Mouse (Mus musculus) frontal cortex, postnatal 36 days (tissue): ENCODE measurements around the gene Fam169b.

Experiments used
- DNase-seq, 2 experiments: peaks; one replicate each; pipeline ENCODE4 v3.0.0; 2022; ENCODE audit warnings: low spot score in 2 of 2

Fam169b gene

DNA sequence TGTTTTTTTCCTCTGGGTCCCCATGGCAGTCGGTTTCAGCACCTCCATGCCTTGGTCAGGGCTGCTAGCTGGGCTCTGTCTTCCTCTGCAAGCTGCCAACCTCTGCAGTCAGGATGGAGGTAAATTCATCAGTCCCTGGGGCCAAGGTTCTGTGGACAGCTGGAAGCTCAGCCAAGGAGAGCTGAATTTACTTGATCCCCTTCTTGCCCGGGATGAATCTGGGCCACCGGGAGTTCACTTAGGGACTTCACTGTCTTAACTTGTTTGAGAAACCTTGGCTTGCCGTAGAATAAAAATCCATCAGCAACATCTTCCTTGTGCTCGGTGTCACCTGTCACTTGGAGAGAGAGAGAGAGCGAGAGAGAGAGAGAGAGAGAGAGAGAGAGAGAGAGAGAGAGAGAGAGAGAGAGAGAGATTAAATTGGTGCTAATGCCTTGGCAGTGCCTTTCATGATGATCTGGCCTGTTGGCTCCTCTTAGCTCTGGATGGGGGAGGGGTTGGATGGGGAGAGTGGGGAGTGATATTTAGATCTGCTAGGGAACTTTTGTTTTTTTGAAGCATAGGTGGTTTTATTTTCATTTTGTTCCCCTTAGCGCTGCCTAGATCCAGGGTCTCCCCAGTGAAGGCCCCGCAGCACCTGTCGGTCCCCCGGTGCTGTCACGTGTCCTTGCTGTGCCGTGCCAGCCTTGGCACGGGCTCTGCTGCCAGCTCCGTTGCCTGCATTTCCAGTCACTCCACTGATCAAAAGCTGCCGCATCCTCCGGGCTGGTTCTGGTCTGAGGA, 44.6 kb downstream of the Fam169b start:
- peak in 1 of 2 experiments; percentile 20 for DNase-seq

DNA sequence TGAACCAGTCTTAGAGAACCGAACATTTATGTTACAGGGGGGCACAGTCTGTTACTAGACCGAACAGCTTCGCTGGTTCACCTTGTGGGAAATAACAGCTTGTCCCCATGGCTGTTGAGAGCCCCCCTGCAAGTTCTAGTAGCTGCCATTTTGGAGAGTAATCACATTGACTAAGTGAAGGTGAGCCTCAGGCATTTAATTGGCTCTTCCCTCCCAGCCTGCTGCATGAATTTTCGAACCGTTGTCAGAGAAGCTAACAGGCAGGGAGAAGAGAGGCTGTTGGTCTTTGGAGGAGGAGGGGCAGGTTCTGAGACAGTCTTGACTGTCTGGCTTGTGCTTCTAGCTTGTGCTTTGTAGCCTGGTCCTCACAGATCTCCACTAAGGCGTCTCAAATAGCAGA, 45.3 kb downstream of the Fam169b start:
- DNase-seq, result no peak

DNA sequence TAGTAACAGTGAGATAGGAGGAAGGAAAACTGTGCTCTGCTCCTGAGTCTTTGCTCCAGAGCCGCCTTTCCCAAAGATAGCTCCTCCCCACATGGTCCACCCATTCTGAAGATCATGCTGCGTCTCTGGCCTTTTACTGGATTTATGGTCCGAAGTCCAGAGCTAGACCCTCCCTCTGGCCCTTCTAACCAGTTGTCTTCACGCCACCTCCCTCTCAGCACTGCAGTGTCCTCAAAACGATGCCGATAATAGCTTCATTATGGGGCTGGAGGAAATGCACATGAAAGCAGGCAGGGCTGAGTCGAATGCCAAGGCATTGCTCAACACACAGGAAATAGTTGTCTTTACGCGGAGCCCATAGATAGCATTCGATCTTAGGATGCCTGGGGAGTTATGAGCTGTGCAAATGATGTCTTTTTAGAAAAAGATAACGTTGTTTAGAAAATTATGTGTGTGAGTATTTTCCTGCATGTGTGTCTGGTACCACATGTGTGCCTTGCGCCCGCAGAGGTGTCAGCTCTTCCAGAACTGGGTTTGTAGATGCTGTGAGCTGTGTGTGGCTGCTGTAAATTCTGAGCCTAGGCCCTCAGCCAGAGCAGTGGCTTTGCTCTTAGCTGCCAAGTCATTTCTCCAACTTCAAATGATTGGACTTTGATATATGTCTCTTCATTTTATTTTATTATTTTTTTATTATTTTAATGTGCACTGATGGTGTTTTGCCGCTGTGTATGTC, 46.6 kb downstream of the Fam169b start:
- DNase-seq, result no peak

DNA sequence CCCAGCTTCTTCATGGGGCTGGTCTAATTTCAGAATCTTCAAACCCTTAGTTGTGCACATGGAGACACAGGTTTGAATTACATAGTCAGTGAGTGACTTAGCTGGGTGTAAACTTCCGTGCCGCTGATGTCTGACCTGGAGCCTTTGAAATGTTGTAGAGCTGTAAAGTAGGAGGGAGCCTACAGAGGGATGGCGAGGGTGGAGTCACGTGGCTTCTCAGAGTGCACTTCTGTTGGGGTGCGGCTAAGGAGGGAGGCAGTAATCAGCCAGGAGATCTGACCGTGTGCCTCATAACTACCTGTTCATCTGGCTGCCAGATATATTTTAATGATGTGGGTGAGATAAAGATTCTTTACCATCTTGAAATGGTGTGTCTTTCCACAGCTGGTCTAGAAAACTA, 49.4 kb downstream of the Fam169b start:
- DNase-seq, result no peak

DNA sequence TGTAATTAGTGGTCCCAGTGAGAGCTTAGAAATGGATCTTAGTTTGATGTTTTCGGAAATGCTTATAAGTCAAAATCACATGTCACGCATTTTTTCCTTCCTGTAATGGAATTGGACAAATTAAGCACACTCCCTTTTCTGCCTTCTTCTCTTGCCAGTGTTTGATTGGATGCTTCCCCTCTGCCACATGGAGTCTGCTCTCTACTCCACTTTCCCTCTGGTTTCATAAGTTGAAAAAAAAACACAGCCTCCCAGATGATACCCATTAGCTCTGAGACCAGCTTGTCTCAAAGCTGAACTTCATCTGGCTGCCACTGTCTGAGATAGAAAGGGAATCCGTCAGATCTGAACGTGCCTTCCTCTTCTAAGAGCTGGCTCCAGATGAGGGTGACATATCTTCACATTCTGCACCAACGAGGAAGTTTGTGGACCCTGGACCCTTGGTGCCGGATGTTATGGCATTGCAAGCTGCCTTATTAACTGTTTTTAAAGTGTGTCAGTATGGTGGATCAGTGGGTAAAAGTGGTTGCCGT, 52.6 kb downstream of the Fam169b start:
- no peak for DNase-seq

DNA sequence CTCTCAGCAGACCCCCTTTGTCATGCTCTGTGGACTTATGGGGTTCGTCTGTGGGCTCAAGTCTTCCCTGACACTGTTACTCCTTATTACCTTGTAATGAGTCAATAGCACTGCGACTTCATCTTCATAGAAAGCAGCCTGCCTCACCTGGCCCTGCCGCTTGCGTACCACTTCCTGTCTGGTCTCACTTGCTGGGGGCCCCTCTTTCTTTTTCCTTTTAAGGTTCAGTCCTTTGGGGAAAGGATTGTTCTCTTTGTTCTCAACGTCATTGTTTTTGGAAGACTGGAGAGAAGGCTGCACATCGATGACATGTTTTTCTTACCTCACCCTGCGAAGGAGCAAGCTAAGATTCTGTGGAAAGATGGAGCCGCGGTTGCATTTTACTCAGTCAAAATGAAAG, 55.4 kb downstream of the Fam169b start:
- no peak for DNase-seq

DNA sequence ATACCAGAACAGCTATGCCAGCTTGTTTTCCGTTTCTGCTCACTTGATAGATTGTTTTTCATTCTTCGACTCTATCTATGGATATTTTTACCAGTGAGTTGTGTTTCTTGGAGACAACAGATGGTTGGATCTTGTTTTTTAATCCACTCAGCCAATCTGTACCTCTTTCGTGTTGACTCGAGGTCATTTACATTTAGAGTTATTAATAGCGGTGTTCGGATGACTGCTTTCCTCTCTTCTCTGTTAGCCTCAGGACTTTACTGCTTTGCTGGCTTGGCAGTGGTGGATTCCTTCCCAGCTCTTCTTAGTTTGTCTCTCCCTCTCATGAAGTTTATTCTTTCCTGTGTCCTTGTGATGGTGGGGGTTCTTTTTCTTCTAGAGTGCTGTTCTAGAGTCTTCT, 59.2 kb downstream of the Fam169b start:
- DNase-seq, result no peak

DNA sequence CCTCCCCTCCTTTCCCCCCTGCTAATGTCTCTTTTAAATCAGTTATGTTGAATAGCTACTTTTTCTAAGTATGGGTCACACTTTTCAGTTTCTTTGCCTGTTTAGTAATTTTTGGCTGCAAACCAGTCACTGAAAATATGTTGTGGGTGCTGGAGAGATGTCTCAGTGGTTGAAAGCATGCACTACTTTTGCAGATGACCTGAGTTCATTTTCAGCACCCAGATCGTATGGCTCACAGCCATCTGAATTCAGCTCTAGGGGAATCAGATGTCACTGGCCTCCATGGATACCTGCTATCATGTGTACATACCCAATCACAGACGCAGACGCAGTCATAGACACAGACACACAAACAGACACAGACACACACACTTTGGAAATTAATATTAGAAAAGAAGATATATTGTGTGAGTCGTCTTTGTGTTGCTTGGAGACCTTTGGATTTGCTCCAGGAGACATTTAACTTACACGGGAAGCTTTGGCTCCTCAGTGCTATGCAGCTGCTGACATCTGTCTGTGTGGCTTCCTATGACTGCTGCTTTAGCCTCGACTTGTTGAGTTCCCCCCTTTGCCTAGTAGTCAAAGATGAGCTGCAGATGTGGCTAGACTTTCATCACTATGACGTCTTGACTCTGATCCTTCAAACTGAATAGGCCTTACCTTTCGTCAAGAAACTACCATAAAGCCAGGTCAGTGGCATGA, 63.6 kb downstream of the Fam169b start:
- no peak for DNase-seq

DNA sequence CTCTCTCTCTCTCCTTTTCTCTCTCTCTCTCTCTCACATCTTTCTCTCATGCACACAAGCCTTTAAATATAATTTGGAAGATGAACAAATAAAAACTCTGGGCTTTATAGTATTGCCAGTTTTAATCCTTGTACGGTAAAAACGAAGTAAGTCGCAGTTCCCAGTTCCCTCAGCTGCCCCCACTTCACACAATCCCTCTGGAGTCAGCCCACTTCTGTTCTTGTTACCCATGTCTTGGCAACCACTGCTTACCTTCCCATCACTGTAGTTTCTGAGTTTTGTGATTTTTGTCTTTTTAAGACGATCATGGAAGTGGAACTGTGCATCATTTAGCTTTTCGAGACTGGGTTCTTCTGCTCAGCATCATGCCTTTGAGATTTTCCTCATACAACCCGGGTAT, 65.0 kb downstream of the Fam169b start:
- no peak for DNase-seq

DNA sequence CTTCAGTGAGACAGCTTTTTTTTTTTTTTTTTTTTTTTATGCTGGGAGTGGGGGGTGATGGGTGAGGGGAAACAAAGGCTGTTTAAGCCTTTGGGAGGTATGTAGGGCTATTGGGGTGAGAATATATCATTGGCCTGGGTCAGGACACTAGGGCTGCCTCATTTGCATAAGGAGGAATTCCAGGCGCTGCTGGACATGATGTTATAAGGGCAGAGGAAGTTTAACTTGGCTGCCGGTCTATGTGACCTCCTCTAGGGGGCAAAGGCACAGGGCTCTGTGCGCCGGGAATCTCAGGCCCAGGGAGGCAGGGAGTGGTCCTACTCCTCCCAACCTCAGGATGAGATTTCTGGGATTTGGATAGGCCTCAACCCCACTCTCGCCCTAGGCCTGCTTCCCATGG, 70.9 kb downstream of the Fam169b start:
- DNase-seq, result no peak

DNA sequence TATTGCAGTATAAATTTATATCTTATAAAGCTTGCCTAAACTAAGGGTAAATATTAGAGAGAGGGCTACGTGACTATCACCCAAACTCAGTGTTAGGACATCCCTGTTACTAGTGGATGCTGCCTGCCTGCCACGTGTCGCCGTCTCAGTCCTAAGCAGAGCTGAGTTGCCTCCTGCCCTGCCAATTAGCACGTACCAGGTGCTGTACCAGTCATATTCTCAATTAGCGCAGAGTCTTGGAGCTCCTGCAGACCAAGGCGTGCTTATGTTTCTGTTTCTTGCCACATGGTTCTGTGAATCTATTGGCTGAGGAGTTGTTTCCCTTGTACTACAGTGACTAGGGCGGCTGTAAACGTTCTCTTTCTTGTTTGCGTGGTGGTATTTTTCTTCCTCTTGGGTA, 72.3 kb downstream of the Fam169b start:
- no peak for DNase-seq

DNA sequence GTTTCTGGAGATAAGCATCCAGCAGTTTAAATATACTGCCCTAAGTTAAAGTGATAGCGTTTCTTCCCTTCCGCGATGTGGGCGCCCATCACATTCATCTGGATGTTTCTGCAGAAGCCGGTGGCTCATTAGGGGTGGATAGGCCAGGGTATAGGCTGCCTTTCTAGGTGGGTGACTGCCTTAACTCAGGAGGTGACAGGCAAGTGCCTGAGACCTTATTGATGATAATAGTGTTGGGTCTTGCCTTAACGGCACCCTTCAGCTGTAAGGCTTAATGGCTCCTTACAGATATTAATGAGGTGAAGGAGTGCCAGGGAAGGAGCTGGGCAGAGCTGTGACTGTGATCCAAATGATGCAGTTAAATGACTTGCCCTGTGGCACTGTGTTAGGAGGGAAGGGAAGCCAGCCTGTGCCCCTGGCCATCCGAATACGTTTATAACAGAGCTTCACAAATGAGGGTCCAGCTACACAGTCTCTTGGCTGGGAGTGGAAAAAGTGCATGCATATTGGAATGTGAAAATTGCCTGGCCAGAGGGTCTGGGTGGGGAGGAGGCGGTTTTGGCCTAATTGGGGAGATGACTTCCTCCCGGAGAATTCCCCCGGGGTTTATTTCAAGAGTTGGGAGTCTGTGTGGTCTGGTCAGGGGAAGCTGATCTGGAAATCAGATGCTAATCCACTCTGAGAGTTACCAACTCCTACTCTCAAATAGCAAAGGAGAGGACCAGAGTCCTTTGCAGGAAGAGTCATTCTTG, 81.9 kb downstream of the Fam169b start:
- no peak for DNase-seq

DNA sequence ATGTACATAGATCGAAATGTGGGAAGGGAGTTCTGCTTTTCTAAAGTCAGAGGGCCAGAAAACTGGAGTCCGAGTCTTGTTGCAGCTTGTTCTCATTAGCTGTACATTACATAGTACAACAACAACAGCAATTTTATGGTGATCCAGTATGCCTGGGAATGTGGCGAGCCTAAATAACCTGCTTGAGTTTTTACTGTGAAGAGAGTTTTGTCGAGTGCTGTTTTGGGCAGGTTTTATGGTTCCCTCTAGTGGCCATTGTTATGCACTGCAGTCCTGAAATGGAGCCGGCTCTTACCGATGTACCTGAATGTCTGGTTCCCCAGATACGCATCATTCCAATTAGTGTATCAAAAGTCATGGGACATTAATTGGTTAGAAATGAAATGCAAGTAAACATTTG, 83.8 kb downstream of the Fam169b start:
- DNase-seq, result peak; percentile 58 to 80

DNA sequence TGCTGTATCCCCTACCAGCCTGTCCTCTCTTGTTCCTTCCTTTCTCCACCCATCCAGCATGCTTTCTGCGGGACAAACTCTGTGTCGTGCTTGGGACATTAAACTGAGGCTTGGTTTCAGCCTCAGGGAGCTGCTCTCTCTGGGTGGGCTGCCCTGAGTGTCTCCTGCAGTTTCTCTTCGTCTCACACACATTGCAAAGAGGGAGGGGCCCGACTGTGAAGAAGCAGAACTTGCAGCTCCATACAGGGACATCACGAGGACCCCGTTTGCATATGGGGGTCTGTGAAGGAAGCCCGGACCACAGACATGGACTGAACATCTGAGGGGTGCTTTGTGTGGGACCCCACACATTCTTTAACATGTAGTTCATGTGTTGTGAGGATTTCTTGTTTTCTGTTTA, 89.0 kb downstream of the Fam169b start:
- no peak for DNase-seq

DNA sequence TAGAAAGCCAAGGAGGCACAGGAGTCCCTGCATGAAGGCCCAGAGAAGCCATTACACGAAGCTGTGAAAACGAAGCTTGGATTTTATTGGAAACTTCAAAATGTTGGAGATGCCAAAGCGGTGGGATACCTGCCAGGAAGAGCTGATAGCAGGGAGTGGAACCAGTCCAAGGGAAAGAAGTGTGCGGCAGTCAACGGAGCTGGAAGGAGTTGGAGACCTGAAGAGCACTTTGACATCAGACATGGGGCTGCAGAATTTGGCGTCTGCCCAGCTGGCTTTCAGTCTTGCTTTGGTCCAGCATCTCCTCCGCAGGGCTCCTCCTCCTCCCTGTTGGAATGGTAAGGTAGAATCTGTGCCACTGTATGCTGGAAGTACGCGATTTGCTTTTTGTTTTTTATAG, 92.1 kb downstream of the Fam169b start:
- DNase-seq, result peak; percentile 9 to 42

DNA sequence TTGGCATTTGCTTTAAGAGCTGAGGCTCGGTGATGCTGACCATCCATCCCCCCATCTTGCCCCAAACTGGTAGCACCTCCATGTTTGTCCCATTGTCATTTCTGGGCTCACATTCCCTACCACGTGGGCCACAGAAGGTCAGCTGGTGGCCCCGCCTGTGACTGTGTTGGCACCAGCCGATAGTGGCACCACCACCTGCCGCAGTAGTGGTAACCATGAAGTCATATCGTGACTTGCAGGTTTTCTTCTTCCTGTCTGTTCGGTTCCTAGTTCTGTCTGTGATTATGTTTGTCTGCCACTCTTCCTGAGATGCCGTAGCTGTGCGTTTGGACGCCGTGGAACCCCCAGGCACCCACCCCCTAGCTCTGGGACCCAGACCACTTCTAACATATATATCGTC, 95.3 kb downstream of the Fam169b start:
- no peak for DNase-seq

DNA sequence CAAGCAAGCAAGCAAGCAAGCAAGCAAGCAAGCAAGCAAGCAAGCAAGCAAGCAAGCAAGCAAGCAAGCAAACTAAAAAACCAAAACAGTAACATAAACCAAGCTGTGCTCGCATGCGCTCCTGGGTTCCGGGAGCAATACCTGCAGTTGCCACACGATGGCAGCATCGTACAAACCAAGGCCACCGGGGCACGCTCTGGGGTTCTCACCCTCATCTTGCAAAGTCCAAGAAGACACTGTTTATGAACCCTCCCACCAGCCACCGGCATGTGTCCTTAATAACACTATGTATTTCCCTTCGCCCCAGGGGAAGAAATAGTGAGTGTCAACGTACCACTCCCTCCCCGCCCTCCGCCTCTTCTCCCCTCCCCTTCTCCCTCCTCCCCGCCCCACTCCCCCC, 96.1 kb downstream of the Fam169b start:
- peak; percentile 71 to 76 for DNase-seq

DNA sequence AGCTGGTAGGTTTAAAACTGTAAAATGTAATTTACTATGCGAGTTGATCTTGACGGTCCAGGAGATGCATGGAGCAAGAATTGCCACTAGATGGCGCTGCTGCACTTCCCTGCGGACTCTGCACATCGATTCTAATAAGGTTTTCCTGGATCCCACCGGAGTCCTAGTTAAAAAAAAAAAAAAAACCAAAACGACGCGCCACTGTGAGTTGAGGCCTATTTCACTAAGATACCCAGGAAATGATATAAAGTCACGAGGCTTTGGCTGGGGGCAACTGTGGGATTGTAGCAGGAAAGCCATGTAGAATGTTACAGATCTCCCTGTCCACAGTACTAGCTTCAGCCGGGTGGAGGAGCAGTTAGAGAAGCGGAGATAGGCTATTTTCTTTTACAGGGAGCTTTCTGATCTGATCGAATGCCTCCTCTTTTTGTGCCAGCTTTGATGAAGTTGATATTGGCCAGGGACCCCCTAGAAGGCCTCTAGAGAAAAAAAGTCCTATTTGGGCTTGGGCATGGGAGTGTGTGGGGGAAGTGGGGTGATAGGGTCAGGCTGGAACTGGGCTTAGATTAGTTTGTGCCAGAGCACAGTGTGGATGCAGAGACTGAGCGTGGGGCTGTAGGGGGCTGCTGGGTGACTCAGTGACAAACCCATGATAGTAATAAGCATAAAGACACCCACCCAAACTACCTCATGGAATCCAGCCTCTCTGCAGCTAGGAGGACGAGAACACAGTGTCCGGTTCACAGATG, 100.6 kb downstream of the Fam169b start:
- peak; percentile 68 to 79 for DNase-seq

DNA sequence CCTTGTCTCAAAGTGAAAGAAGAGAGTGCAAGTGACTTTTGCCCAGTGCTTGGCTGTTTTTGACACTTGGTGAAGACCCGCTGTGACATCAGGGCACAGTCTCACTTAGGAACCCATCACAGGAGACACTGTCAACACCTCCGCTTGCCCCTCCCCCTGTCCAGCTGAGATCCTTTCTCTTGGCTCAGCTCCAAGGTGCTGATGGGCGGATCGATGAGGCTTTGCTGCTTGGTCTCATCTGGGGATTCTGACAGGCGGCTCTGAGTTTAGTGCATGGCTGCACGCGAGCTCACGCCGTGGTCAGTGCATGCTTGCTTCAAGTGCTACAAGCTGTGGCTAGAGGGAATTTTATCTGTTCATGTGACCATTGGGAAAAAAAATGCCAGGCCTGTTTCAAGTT, 108.5 kb downstream of the Fam169b start:
- DNase-seq, result no peak

DNA sequence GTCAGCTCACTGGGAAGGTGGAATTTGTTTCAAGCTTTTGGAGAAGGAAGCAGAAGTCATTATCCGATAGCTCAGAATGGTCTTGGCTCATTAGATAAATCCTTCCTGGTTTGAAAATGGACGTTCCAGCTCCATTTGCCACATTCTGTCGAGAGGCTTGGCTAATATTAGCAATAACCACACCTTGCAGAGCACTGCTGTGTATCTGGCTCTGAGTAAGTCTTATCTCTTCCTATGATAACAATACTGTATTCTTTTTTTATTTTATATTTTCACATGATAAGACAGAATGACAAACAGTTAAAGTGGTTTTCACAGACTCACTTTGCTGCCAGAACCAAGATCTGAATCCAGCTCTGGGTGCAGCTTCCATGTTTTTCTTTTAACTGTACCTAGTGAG, 113.1 kb downstream of the Fam169b start:
- no peak for DNase-seq

DNA sequence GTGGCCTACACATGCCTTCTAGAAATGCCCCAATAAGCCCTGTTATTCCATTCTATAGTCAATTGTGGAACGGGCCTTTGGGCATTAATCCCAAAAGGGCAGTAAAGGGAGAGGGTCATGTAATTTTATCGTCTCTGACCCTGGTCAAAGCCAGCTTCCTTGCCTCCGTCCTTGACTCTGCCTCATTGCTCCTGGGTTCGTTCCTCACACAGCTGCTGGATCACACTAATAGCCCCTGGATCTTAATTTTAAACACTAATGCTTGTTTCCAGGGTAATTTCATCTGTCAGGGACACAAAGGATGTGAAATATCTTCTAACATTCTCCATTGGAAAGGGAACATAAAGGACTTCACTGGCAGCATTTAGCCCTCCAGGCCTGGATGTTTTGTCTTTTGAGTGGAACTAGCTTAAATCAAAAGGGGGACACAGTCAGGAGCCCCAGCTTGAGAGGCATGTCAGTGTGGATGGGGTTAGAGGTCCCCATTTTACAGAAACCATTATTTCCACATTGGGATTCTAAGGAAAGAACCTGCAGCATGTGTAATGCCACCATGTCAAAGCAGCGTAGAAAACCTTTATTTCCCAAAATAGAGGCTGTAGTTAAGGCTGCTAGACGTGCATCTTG, 122.2 kb downstream of the Fam169b start:
- DNase-seq, result no peak
